Mouse (Mus musculus) G1E (cell line): ENCODE measurements around the gene Rap1gap2.

ENCODE experiments used
- CTCF ChIP-seq: IDR thresholded peaks from 2 replicates; pipeline ENCODE4 v1.5.1; 2012; ENCODE audit warnings: low read depth, low read length, inconsistent platforms, mixed read lengths
- GATA1 ChIP-seq: IDR thresholded peaks from 2 replicates; pipeline ENCODE4 v1.6.1; 2012; ENCODE audit warnings: borderline replicate concordance, low read length, inconsistent platforms, mixed read lengths
- GATA2 ChIP-seq: IDR thresholded peaks from 2 replicates; pipeline ENCODE4 v1.6.1; 2012; ENCODE audit warnings: low read depth, low read length, inconsistent platforms, borderline replicate concordance
- POLR2AphosphoS5 ChIP-seq: IDR thresholded peaks from 2 replicates; pipeline ENCODE4 v1.6.1; 2012; ENCODE audit warnings: low read depth, low read length, inconsistent platforms; ENCODE audit not compliant: insufficient replicate concordance
- TAL1 ChIP-seq: conservative IDR thresholded peaks from 2 replicates; pipeline ENCODE4 v1.6.1; 2012; ENCODE audit warnings: low read depth, low read length, inconsistent platforms, mixed read lengths

GRCm38 (mm10) chr11:74435366-74435765, 175.3 kb downstream of the Rap1gap2 start:
- TF ChIP-seq CTCF (no peak), POLR2AphosphoS5 (no peak), GATA1 (no peak), GATA2 (no peak), TAL1 (no peak)
